Mouse (Mus musculus) ES-E14 (cell line): ENCODE measurements around the gene Pitpnm3.

Source experiments
- CHD2 ChIP-seq: IDR thresholded peaks from 2 replicates; pipeline ENCODE4 v1.6.1; 2014; ENCODE audit warnings: mild to moderate bottlenecking, low read depth, low read length, inconsistent platforms
- HCFC1 ChIP-seq: IDR thresholded peaks from 2 replicates; pipeline ENCODE4 v1.6.1; 2012; ENCODE audit warnings: low read length, inconsistent platforms, borderline replicate concordance; ENCODE audit not compliant: insufficient read depth
- ZC3H11A ChIP-seq: IDR thresholded peaks from 2 replicates; pipeline ENCODE4 v1.6.1; 2012; ENCODE audit warnings: low read depth, mild to moderate bottlenecking, inconsistent platforms, low read length, borderline replicate concordance
- ZNF384 ChIP-seq: IDR thresholded peaks from 2 replicates; pipeline ENCODE4 v1.6.1; 2012; ENCODE audit warnings: low read depth, low read length, inconsistent platforms

- no peak for TF ChIP-seq ZC3H11A
- no peak for TF ChIP-seq ZNF384
- no peak for TF ChIP-seq HCFC1
- no peak for TF ChIP-seq CHD2
Measured at GRCm38 (mm10) chr11:72113296-72113695, 22.3 kb downstream of the Pitpnm3 start.
